Mouse (Mus musculus) limb, embryonic 10.5 days (tissue): Measurements from ENCODE around the gene Abhd17a. TPM values are rescaled to one million over a fixed set of nuclear protein-coding genes. Genes with fewer than 3 reads are reported as not detected.

Source experiments
- DNase-seq: peaks from one replicate; pipeline ENCODE4 v3.0.0-alpha.2; 2017; ENCODE audit warnings: low spot score
- H3K27ac ChIP-seq: fragments of 300-500 bp; sonication (generic); 2 replicates; pipeline ENCODE4 v1.5.1; 2016; ENCODE audit warnings: mild to moderate bottlenecking
- H3K27me3 ChIP-seq: fragments of 300-500 bp; sonication (generic); 2 replicates; pipeline ENCODE4 v1.6.1; 2016; ENCODE audit warnings: low read depth, mild to moderate bottlenecking; ENCODE audit not compliant: poor library complexity, severe bottlenecking
- H3K36me3 ChIP-seq: fragments of 300-500 bp; sonication (generic); 2 replicates; pipeline ENCODE4 v1.6.1; 2016; ENCODE audit warnings: mild to moderate bottlenecking, moderate library complexity
- H3K4me1 ChIP-seq: fragments of 300-500 bp; sonication (generic); 2 replicates; pipeline ENCODE4 v1.6.1; 2016
- H3K4me3 ChIP-seq: fragments of 300-500 bp; sonication (generic); 2 replicates; pipeline ENCODE4 v1.5.1; 2016; ENCODE audit warnings: mild to moderate bottlenecking, moderate library complexity
- H3K9me3 ChIP-seq: fragments of 300-500 bp; sonication (generic); replicated peaks from 2 replicates; pipeline ENCODE4 v1.6.1; 2016; ENCODE audit warnings: mild to moderate bottlenecking
- WGBS: fragments of 180-500 bp; shearing (Covaris S2); methylation state at CpG from one replicate; pipeline ENCODE4 v1.1.7; 2016; 5-methylcytosine and 5-hydroxymethylcytosine counted together
- polyA plus RNA-seq: library from polyadenylated mRNA; unstranded; fragments of >200 nt; fragmentation: Nextera tagmentation; extraction: Ambion mirVana; gene quantifications from 2 replicates; pipeline ENCODE4 v1.2.1, GENCODE M21; 2016

The Abhd17a gene
- polyA plus RNA-seq, 1 experiment from 2014 or later = 108 TPM

DNA sequence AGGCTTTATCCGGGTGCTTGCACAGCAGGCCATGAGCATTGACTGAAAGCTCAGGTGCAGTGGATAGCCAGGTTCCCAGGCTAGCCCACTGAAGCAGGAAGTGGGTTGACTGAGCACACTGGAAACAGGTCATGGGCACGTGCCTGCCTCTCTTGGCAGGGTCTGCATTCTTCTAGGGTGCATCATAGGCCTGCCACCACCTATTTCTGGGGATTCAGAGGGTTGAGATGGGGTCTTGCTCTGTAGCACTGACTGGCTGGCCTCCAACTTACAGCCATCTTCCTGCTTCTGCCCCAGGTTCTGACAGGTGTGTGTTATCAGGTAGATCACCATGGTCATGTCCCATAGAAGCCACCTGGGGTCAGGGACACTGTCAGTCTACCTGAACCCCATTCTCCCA, 14.8 kb upstream of the Abhd17a start:
- H3K4me3 ChIP-seq = no peak overlapping the region
- H3K4me1 ChIP-seq = peaks cover 26% of the 10 kb centered on the region
- no peaks in the 10 kb centered on the region for H3K27me3 ChIP-seq
- WGBS = 83% methylated on average over 2 of the region's 2 CpGs
- H3K9me3 ChIP-seq = no peaks in the 10 kb centered on the region
- H3K36me3 ChIP-seq = peaks cover 45% of the 10 kb centered on the region
- DNase-seq = no peak
- no peak overlapping the region for H3K27ac ChIP-seq

DNA sequence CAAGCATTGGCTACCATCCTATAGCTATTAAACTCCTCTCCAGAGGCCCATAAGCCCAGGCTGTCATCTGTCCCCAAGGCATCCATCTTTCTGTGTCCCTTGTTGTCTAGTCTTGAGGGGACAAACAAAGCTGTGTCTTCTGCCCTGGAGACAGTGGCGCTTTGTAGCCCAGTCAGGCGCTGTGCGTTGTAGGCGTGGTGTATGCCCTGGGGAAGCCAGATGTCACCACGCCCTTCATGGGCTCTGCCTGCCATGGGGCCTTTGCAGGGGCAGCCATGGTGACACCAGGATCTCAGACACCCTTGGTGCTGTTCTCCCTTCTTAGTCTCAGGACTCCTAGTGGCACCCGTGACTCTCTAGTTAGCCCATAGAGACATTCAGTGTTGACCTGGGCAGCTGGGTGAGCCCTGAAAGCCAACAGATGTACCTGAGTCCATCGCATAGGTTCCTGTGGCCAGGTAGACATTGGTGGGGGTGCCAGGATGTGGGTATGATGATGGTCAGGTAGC, 13.9 kb upstream of the Abhd17a start:
- H3K27ac ChIP-seq = 0 out of 2 replicates have a peak overlapping the region, but pooled peaks have one; percentile 89
- WGBS = 95% methylated on average over 7 of the region's 7 CpGs
- peaks cover 36% of the 10 kb centered on the region for H3K36me3 ChIP-seq

GRCm38 (mm10) chr10:80603364-80603763, 13.2 kb upstream of the Abhd17a start:
- Histone ChIP-seq H3K9me3 (no peaks in the 10 kb centered on the region), H3K36me3 (peaks cover 29% of the 10 kb centered on the region), H3K27me3 (no peaks in the 10 kb centered on the region), H3K4me3 (peak overlapping the region; percentile 83), H3K27ac (peak overlapping the region; percentile 89), H3K4me1 (peaks cover 26% of the 10 kb centered on the region)
- 36% methylated on average over 7 of the region's 7 CpGs for WGBS
- no peak for DNase-seq

More for the DNA sequence above, 13.9 kb upstream of the Abhd17a start:
- peaks cover 26% of the 10 kb centered on the region for H3K4me1 ChIP-seq
- H3K27me3 ChIP-seq = no peaks in the 10 kb centered on the region
- peak overlapping the region; percentile 83 for H3K4me3 ChIP-seq
- H3K9me3 ChIP-seq = no peaks in the 10 kb centered on the region
- no peak for DNase-seq

DNA sequence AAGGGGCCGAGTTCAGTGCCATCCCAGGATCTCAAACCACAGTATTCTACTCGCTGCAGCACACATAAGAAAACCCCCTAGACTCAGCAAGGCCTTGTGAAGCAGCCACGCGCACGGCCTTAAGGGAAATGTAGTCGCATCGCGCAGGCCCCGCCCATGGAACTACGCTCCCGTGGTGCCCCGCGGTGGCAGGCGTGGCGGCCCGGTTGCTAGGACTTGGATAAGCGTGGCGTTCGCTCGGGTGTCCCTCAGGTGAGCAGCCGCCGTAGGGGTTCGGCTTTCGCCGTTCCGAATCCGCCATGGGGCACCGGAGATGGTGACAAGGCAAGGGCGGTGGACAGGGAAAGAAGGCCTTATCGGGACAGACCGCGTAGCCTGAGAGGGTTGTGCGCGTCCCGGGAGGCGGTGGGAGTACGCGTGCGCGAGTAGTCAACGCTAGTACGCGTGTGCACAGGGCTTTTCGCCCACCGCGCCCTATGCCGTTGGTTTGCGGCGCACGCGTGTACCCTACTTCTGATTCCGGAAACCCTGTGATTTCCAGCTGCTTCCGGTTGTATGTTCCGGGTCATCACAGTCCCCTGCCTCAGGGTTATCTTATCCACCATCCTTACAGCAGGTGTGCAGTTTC, 12.7 kb upstream of the Abhd17a start, which contains the start of the genes Scamp4 and Adat3:
Scamp4 (plus strand) TSS at position 175 of the 628 bp plus-strand sequence.
Adat3 (plus strand) TSS at position 183 of the 628 bp plus-strand sequence.
- Histone ChIP-seq H3K36me3 (peaks cover 23% of the 10 kb centered on the region), H3K27me3 (no peaks in the 10 kb centered on the region)
- WGBS = under 1% methylated on average over 54 of the region's 54 CpGs

DNA sequence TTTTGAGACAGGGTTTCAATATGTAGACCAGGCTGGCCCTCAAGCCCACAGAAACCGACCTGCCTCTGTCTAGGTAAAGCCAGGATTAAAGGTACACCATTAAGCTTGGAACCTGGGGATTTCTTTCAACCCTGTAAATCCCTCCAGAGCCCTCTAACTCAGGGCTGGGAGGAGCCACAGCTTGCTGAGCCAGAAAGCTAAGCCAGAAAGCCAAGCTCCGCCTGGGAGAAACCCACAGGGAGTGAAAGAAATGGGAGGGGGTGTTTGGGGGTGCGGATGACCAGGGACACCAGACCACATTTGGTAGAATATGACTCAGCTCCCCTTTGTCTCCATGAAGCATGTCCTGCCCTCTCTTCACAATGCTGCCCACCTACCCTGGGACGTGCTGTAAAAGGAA, 6.2 kb upstream of the Abhd17a start:
- 48% methylated on average over 4 of the region's 4 CpGs for WGBS
- Histone ChIP-seq H3K27ac (no peak overlapping the region), H3K9me3 (no peaks in the 10 kb centered on the region), H3K36me3 (no peaks in the 10 kb centered on the region), H3K4me1 (0 out of 2 replicates have a peak, but pooled peaks cover 4% of the 10 kb centered on the region), H3K27me3 (no peaks in the 10 kb centered on the region), H3K4me3 (no peak overlapping the region)
- DNase-seq = no peak

More for the DNA sequence above, 12.7 kb upstream of the Abhd17a start, which contains the start of the genes Scamp4 and Adat3:
- peak; percentile 96 for DNase-seq
- peak within 1 kb of the TSS; percentile 83 for H3K4me3 ChIP-seq
- peaks cover 26% of the 10 kb centered on the region for H3K4me1 ChIP-seq
- no peaks in the 10 kb centered on the region for H3K9me3 ChIP-seq
- H3K27ac ChIP-seq = peak within 1 kb of the TSS; percentile 89

- no peak for DNase-seq
- H3K27ac ChIP-seq = peak overlapping the region; percentile 87
- H3K4me1 ChIP-seq = peaks cover 51% of the 10 kb centered on the region
Observed at GRCm38 (mm10) chr10:80589127-80589878, 838 bp downstream of the Abhd17a start.

GRCm38 (mm10) chr10:80587305-80587657, 2.9 kb downstream of the Abhd17a start:
- DNase-seq = no peak
- H3K4me1 ChIP-seq = peaks cover 51% of the 10 kb centered on the region

More at GRCm38 (mm10) chr10:80589127-80589878, 838 bp downstream of the Abhd17a start:
- Histone ChIP-seq H3K27me3 (no peaks in the 10 kb centered on the region), H3K9me3 (no peaks in the 10 kb centered on the region), H3K4me3 (peak overlapping the region; percentile 86), H3K36me3 (peaks cover 28% of the 10 kb centered on the region)
- 19% methylated on average over 12 of the region's 12 CpGs for WGBS

GRCm38 (mm10) chr10:80586407-80587304, 3.5 kb downstream of the Abhd17a start:
- H3K4me3 ChIP-seq = peak overlapping the region; percentile 25
- H3K9me3 ChIP-seq = no peaks in the 10 kb centered on the region
- no peaks in the 10 kb centered on the region for H3K27me3 ChIP-seq
- WGBS = 93% methylated on average over 51 of the region's 51 CpGs
- H3K4me1 ChIP-seq = peaks cover 47% of the 10 kb centered on the region
- DNase-seq = no peak
- peak overlapping the region; percentile 80 for H3K27ac ChIP-seq
- H3K36me3 ChIP-seq = peaks cover 51% of the 10 kb centered on the region

More at GRCm38 (mm10) chr10:80587305-80587657, 2.9 kb downstream of the Abhd17a start:
- WGBS = 74% methylated on average over 4 of the region's 4 CpGs
- Histone ChIP-seq H3K27ac (peak overlapping the region; percentile 80), H3K36me3 (peaks cover 46% of the 10 kb centered on the region), H3K9me3 (no peaks in the 10 kb centered on the region), H3K27me3 (no peaks in the 10 kb centered on the region), H3K4me3 (peak overlapping the region; percentile 25; the same call in 1 of the 2 replicates)

DNA sequence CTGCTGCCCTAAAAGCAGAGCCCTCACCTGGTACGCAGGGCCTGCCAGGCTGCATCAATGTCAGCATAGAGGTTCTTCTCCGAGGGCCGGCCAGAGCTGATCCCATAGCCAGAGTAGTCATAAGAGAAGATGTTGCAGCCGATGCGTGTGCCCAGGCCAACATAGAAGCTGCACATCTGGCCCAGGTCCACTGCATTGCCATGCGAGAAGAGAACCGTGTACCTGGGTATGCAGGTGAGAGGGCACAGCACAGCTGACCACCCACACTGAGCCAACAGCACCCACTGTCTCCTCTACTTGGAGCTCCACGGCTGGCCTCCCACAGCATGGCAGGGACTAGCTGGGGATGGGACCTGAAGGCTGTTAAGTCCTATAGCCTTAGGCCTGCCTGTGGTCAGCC, 4.6 kb downstream of the Abhd17a start:
- Histone ChIP-seq H3K27ac (no peak overlapping the region), H3K4me1 (peaks cover 47% of the 10 kb centered on the region), H3K27me3 (no peaks in the 10 kb centered on the region), H3K9me3 (no peaks in the 10 kb centered on the region), H3K36me3 (peaks cover 57% of the 10 kb centered on the region), H3K4me3 (peak overlapping the region; percentile 25)
- 96% methylated on average over 8 of the region's 8 CpGs for WGBS
- no peak for DNase-seq

DNA sequence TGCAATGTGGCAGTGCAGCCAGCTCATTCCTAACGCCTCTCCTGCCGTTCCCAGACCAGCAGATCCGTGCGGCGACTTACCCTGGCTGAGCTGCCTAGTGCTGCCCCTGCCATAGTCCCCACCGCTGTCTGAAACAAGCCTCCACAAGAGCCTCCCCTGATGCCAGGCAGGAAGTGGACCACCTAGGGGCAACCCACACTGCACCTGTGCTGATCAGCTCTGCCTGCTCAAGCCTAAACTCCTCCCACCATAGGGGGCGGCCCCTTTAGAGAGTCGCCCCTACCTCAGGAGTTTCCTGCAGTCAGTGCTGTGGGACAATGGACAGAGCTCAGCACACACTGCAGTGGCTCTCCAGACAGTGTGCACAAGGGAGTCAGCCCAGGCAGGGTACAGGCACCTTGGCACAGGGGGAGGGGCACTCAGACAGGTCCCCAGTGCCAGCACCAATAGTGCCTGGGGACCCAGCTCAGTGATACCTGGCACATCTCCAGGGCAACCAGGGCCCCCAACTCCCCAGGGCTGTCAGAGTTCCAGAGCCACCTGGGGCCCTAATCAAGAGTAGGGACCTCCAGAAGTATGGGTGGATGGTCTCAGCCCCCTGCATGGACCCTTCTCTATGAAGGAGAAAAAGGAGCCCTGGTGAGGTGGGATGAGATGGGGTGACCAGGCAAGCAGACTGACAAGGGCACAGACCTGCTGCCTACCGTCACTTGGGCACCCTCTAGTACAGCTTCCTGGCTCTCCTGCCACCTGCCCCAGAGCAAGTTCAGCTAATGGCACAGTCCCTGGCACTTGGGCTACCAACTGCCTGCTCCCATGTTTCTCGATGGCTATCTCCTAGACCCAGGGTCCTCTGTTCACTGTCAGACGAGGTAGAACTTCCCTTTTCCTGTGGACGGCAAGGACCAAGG, 5.2 kb downstream of the Abhd17a start:
- Histone ChIP-seq H3K4me1 (peaks cover 43% of the 10 kb centered on the region), H3K27me3 (no peaks in the 10 kb centered on the region), H3K27ac (0 out of 2 replicates have a peak overlapping the region, but pooled peaks have one; percentile 34), H3K9me3 (no peaks in the 10 kb centered on the region), H3K4me3 (peak overlapping the region; percentile 8), H3K36me3 (peaks cover 57% of the 10 kb centered on the region)
- 84% methylated on average over 12 of the region's 12 CpGs for WGBS
- DNase-seq = no peak

GRCm38 (mm10) chr10:80584045-80584488, 6.1 kb downstream of the Abhd17a start:
- H3K4me1 ChIP-seq = peaks cover 42% of the 10 kb centered on the region
- 68% methylated on average over 12 of the region's 12 CpGs for WGBS
- H3K4me3 ChIP-seq = 0 out of 2 replicates have a peak overlapping the region, but pooled peaks have one; percentile 13
- no peaks in the 10 kb centered on the region for H3K9me3 ChIP-seq
- H3K27ac ChIP-seq = no peak overlapping the region
- peaks cover 57% of the 10 kb centered on the region for H3K36me3 ChIP-seq
- no peak for DNase-seq
- H3K27me3 ChIP-seq = no peaks in the 10 kb centered on the region
